Mouse (Mus musculus) embryo, embryonic 9.5 days (tissue): Measurements from ENCODE around the gene Olfr568.
A peak's percentile ranks its signal among the peaks of the same experiment; 100 is the strongest.

Source experiments
- DNase-seq: peaks from one replicate; pipeline ENCODE4 v3.0.0-alpha.2; 2017; ENCODE audit errors: extremely low spot score

Gene Olfr568

GRCm38 (mm10) chr7:102876822-102877221 is at the start of gene Olfr568:
Olfr568 (plus strand) TSS chr7:102877122.
- DNase-seq, result no peak

GRCm38 (mm10) chr7:102855807-102856206 is 21.1 kb upstream of the Olfr568 start:
- no peak for DNase-seq

GRCm38 (mm10) chr7:102858665-102859064 is 18.3 kb upstream of the Olfr568 start, which contains the start of gene Olfr566:
Olfr566 (minus strand) TSS chr7:102858765.
- no peak for DNase-seq

GRCm38 (mm10) chr7:102890782-102891181 is 13.9 kb downstream of the Olfr568 start, which contains the start of gene Olfr569:
Olfr569 (minus strand) TSS chr7:102890882.
- no peak for DNase-seq

GRCm38 (mm10) chr7:102915261-102915660 is 38.3 kb downstream of the Olfr568 start:
- no peak for DNase-seq

GRCm38 (mm10) chr7:102916405-102916804 is 39.5 kb downstream of the Olfr568 start:
- DNase-seq, result no peak

GRCm38 (mm10) chr7:102917032-102917875 is 40.3 kb downstream of the Olfr568 start, which contains the start of gene Olfr571:
Olfr571 (minus strand) TSS chr7:102917536.
- DNase-seq, result no peak

- peak; percentile 54 for DNase-seq
Measured at GRCm38 (mm10) chr7:102919632-102920031, 42.7 kb downstream of the Olfr568 start.

GRCm38 (mm10) chr7:102924109-102924508 is 47.2 kb downstream of the Olfr568 start, which contains the start of gene Olfr572:
Olfr572 (plus strand) TSS chr7:102924409.
- no peak for DNase-seq

- DNase-seq, result no peak
Measured at GRCm38 (mm10) chr7:102927105-102927504, 50.2 kb downstream of the Olfr568 start.
